Mouse (Mus musculus) neural tube, embryonic 15.5 days (tissue): ENCODE data around the gene Nop2. TPM values are rescaled to one million over a fixed set of nuclear protein-coding genes. Genes with fewer than 3 reads are reported as not detected.

Experiments used
- ATAC-seq: fragments of 200-750 bp; cut with Nextera tagmentation; 2 replicates; pipeline ENCODE4 v1.8.0; 2017; ENCODE audit warnings: mild to moderate bottlenecking, moderate TSS enrichment, moderate library complexity; ENCODE audit not compliant: low FRiP score
- H3K27ac ChIP-seq: fragments of 300-500 bp; sonication (generic); replicated peaks from 2 replicates; pipeline ENCODE4 v1.5.1; 2015; ENCODE audit warnings: mild to moderate bottlenecking, inconsistent platforms
- H3K27me3 ChIP-seq: fragments of 300-500 bp; sonication (generic); replicated peaks from 2 replicates; pipeline ENCODE4 v1.6.1; 2015; ENCODE audit warnings: inconsistent platforms
- H3K36me3 ChIP-seq: fragments of 300-500 bp; sonication (generic); 2 replicates; pipeline ENCODE4 v1.6.1; 2015; ENCODE audit warnings: inconsistent platforms
- H3K4me1 ChIP-seq: fragments of 300-500 bp; sonication (generic); 2 replicates; pipeline ENCODE4 v1.6.1; 2015; ENCODE audit warnings: inconsistent platforms
- H3K4me2 ChIP-seq: fragments of 300-500 bp; sonication (generic); 2 replicates; pipeline ENCODE4 v1.6.1; 2015; ENCODE audit warnings: inconsistent platforms, mild to moderate bottlenecking, moderate library complexity
- H3K4me3 ChIP-seq: fragments of 300-500 bp; sonication (generic); replicated peaks from 2 replicates; pipeline ENCODE4 v1.5.1; 2015; ENCODE audit warnings: mild to moderate bottlenecking, inconsistent platforms
- H3K9ac ChIP-seq: fragments of 300-500 bp; sonication (generic); replicated peaks from 2 replicates; pipeline ENCODE4 v1.6.1; 2015; ENCODE audit warnings: mild to moderate bottlenecking, inconsistent platforms
- H3K9me3 ChIP-seq: fragments of 300-500 bp; sonication (generic); replicated peaks from 2 replicates; pipeline ENCODE4 v1.6.1; 2016; ENCODE audit warnings: inconsistent platforms
- WGBS: fragments of 180-500 bp; shearing (Covaris S2); methylation state at CpG from one replicate; pipeline ENCODE4 v1.1.7; 2015; ENCODE audit warnings: mixed read lengths; 5-methylcytosine and 5-hydroxymethylcytosine counted together
- polyA plus RNA-seq: library from polyadenylated mRNA; unstranded; fragments of >200 nt; fragmentation: Nextera tagmentation; extraction: Ambion mirVana; gene quantifications from 2 replicates; pipeline ENCODE4 v1.2.1, GENCODE M21; 2015

Gene Nop2
- polyA plus RNA-seq, 1 experiment from 2014 or later = 47.8 TPM

GRCm38 (mm10) chr6:125145479-125145951 lies 13.8 kb downstream of the Nop2 start:
- no peaks in the 10 kb centered on the region for H3K9me3 ChIP-seq
- peaks cover 38% of the 10 kb centered on the region for H3K36me3 ChIP-seq
- H3K27me3 ChIP-seq = no peaks in the 10 kb centered on the region
- ATAC-seq = peak; percentile 58
- H3K9ac ChIP-seq = peak overlapping the region; percentile 71
- H3K4me2 ChIP-seq = peak overlapping the region; percentile 92
- peak overlapping the region; percentile 80 for H3K4me3 ChIP-seq
- H3K27ac ChIP-seq = peak overlapping the region; percentile 90
- under 1% methylated on average over 34 of the region's 35 CpGs for WGBS
- H3K4me1 ChIP-seq = peaks cover 55% of the 10 kb centered on the region

GRCm38 (mm10) chr6:125146148-125146547 lies 14.4 kb downstream of the Nop2 start:
- H3K4me3 ChIP-seq = peak overlapping the region; percentile 80
- no peaks in the 10 kb centered on the region for H3K9me3 ChIP-seq
- no peak for ATAC-seq
- peaks cover 35% of the 10 kb centered on the region for H3K36me3 ChIP-seq
- H3K27ac ChIP-seq = peak overlapping the region; percentile 90
- H3K4me1 ChIP-seq = peaks cover 55% of the 10 kb centered on the region
- H3K9ac ChIP-seq = peak overlapping the region; percentile 71
- 50% methylated on average over 7 of the region's 7 CpGs for WGBS
- no peaks in the 10 kb centered on the region for H3K27me3 ChIP-seq
- H3K4me2 ChIP-seq = peak overlapping the region; percentile 92

DNA sequence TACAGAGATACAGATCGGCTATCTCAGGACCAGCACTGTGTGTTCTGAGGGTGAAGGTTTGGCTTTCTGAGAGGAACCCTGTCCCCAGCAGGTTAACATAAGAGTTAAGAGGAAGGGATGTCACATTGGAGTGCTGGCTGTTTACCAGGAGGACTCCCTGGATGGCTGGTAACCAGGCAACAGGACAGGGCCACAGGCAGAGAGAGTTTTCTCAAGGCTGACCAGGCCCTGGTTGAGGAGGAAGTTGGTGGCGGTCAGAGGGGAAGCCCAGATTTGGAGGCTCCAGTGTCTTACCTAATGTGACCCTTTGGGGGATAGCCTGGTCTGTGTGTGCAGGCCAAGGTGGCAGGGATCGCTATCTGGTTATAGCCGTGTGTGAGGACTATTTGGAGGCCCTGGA lies 15.1 kb downstream of the Nop2 start:
- H3K9ac ChIP-seq = peak overlapping the region; percentile 71
- peak overlapping the region; percentile 80 for H3K4me3 ChIP-seq
- H3K27me3 ChIP-seq = no peaks in the 10 kb centered on the region
- WGBS = 79% methylated on average over 4 of the region's 4 CpGs
- H3K36me3 ChIP-seq = peaks cover 33% of the 10 kb centered on the region
- ATAC-seq = no peak
- peak overlapping the region; percentile 90; the same call in 1 of the 2 replicates for H3K27ac ChIP-seq
- H3K4me1 ChIP-seq = peaks cover 55% of the 10 kb centered on the region
- no peaks in the 10 kb centered on the region for H3K9me3 ChIP-seq
- H3K4me2 ChIP-seq = peak overlapping the region; percentile 92

GRCm38 (mm10) chr6:125147329-125147728 lies 15.6 kb downstream of the Nop2 start:
- no peaks in the 10 kb centered on the region for H3K9me3 ChIP-seq
- 37% methylated on average over 10 of the region's 10 CpGs for WGBS
- H3K27ac ChIP-seq = 0 out of 2 replicates have a peak overlapping the region, but pooled peaks have one; percentile 90
- H3K4me1 ChIP-seq = peaks cover 55% of the 10 kb centered on the region
- H3K9ac ChIP-seq = peak overlapping the region; percentile 71
- ATAC-seq = no peak
- H3K4me3 ChIP-seq = peak overlapping the region; percentile 80
- H3K4me2 ChIP-seq = peak overlapping the region; percentile 92
- H3K27me3 ChIP-seq = no peaks in the 10 kb centered on the region
- peaks cover 33% of the 10 kb centered on the region for H3K36me3 ChIP-seq

DNA sequence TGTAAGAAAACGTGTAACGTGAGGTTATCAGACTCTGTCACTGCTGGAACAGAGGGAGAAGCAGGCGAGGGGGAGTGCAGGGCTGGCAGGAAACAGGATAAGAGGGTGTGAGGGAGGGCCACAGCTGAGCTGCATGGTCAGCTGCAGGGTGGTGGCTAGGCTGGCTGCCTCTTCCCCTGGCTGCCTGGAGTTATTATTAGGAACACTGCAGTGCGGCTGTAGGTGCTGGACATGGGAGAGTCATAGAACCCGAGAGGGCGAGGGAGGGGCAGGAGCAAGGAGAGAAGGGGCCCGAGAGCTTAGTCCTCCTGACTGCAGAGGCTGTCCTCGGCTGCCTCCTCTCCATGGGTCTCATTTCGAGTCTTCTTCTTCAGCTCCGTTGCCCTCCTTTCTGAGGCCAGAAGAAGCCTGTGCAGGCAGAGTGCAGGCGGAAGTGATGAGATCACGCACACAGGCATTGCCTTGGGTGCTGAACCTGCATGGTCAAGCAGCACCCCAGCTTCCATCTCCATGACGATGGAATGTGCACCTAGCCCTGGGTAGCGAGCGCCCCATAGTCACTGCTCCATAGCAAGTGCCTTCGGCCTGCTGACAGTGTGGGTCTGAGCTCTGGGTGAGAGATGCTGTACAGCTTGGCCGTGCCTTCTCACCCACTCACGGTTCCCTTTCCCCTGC lies 16.7 kb downstream of the Nop2 start:
- Histone ChIP-seq H3K27ac (peak overlapping the region; percentile 60), H3K27me3 (no peaks in the 10 kb centered on the region), H3K4me3 (no peak overlapping the region; the same call in 1 of the 2 replicates), H3K4me1 (peaks cover 55% of the 10 kb centered on the region), H3K4me2 (peak overlapping the region; percentile 92), H3K9ac (peak overlapping the region; percentile 71; the same call in 1 of the 2 replicates), H3K9me3 (no peaks in the 10 kb centered on the region), H3K36me3 (peaks cover 36% of the 10 kb centered on the region)
- 66% methylated on average over 16 of the region's 18 CpGs for WGBS
- ATAC-seq = no peak

- Histone ChIP-seq H3K4me2 (peak overlapping the region; percentile 92), H3K27me3 (no peaks in the 10 kb centered on the region), H3K9ac (no peak overlapping the region; the same call in 1 of the 2 replicates), H3K27ac (peak overlapping the region; percentile 60), H3K36me3 (peaks cover 34% of the 10 kb centered on the region), H3K4me3 (no peak overlapping the region), H3K9me3 (no peaks in the 10 kb centered on the region), H3K4me1 (peaks cover 53% of the 10 kb centered on the region)
- 74% methylated on average over 16 of the region's 16 CpGs for WGBS
- ATAC-seq = no peak
These were observed 17.3 kb downstream of the Nop2 start for GRCm38 (mm10) chr6:125148926-125149568.

DNA sequence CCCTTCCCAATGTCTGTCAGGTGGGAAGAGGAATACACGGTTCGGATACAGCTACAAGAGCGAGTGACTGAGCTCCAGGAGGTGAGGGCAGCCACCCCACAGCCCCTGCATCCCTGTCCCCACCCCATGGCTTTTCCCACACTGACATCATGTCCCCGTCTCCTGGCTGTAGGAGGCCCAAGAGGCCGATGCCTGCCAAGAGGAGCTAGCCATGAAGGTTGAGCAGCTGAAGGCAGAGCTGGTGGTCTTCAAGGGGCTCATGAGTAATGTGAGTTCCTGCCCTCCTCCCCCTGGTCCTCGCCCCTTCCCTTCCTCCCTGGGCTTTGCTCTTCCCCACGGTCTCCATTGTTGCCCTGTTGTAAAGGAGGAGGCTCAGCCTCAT lies 17.9 kb downstream of the Nop2 start:
- WGBS = 62% methylated on average over 7 of the region's 7 CpGs
- H3K27me3 ChIP-seq = no peaks in the 10 kb centered on the region
- no peak overlapping the region; the same call in 1 of the 2 replicates for H3K9ac ChIP-seq
- peaks cover 47% of the 10 kb centered on the region for H3K4me1 ChIP-seq
- H3K27ac ChIP-seq = peak overlapping the region; percentile 60; the same call in 1 of the 2 replicates
- H3K9me3 ChIP-seq = no peaks in the 10 kb centered on the region
- no peak for ATAC-seq
- H3K36me3 ChIP-seq = peaks cover 30% of the 10 kb centered on the region
- no peak overlapping the region for H3K4me3 ChIP-seq
- 0 out of 2 replicates have a peak overlapping the region, but pooled peaks have one; percentile 13 for H3K4me2 ChIP-seq

DNA sequence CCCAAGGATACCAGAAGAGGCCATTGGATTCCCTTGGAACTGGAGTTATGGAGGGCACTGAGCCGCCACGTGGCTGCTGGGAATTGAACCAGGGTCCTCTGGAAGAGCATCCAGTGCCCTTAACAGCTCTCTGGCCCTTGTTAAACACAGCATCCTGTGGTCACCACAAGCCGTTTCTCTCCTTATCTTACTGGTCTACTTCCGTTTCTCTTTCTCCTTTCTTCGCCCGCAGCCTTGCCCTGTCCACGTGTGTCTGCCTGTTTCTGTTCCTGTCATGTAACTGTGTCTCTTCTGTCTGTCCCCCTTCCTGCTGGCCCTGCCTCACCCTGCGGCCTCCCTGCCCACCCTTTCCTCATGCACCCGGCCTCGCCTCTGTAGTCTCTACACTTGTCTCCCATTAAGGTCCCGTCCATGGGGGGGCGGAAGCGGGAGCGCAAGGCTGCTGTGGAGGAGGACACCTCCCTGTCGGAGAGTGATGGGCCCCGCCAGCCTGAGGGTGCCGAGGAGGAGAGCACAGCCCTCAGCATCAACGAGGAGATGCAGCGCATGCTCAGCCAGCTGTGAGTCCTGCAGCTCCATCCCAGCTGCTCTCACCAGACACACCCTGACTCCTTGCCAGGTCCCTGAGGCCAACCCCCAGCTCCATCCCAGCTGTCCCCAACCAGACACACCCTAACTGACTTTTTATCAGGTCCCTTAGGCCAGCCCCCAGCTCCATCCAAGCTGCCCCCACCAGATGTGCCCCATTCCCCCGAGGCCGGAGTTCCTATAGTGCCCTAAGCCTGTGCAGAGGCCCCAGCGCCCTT lies 20.7 kb downstream of the Nop2 start:
- Histone ChIP-seq H3K9me3 (no peaks in the 10 kb centered on the region), H3K36me3 (peaks cover 44% of the 10 kb centered on the region), H3K4me3 (no peak overlapping the region), H3K9ac (no peak overlapping the region), H3K4me1 (peaks cover 27% of the 10 kb centered on the region), H3K27ac (no peak overlapping the region), H3K27me3 (no peaks in the 10 kb centered on the region), H3K4me2 (no peak overlapping the region)
- 78% methylated on average over 22 of the region's 22 CpGs for WGBS
- no peak for ATAC-seq

GRCm38 (mm10) chr6:125153018-125153389 lies 21.3 kb downstream of the Nop2 start:
- H3K9ac ChIP-seq = no peak overlapping the region
- no peaks in the 10 kb centered on the region for H3K27me3 ChIP-seq
- WGBS = 87% methylated on average over 5 of the region's 5 CpGs
- peaks cover 22% of the 10 kb centered on the region for H3K4me1 ChIP-seq
- ATAC-seq = no peak
- H3K27ac ChIP-seq = no peak overlapping the region
- peaks cover 48% of the 10 kb centered on the region for H3K36me3 ChIP-seq
- H3K4me3 ChIP-seq = no peak overlapping the region
- H3K9me3 ChIP-seq = no peaks in the 10 kb centered on the region
- no peak overlapping the region for H3K4me2 ChIP-seq

DNA sequence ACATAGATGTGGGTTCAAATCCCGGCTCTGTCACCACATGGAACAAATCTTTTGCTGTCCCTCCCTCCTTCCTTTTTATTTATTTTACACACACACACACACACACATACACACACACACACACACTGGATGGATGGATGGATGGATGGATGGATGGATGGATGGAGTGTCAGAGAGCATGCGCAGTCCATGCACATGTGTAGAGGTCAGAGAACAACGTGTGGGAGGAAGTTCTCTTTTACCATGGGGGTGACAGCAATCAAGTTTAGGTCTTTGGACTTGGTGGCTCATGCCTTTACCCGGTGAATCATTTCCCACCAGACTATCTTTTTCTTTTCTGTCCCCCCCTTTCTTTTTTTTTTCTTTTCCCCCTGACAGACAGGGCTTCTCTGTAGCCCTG lies 22.0 kb downstream of the Nop2 start:
- Histone ChIP-seq H3K9ac (no peak overlapping the region), H3K27ac (no peak overlapping the region), H3K27me3 (no peaks in the 10 kb centered on the region), H3K4me1 (peaks cover 15% of the 10 kb centered on the region), H3K4me3 (no peak overlapping the region), H3K4me2 (no peak overlapping the region), H3K9me3 (no peaks in the 10 kb centered on the region), H3K36me3 (peaks cover 52% of the 10 kb centered on the region)
- WGBS = 95% methylated on average over 4 of the region's 4 CpGs
- ATAC-seq = no peak

- Histone ChIP-seq H3K36me3 (peaks cover 60% of the 10 kb centered on the region), H3K4me3 (no peak overlapping the region), H3K9ac (no peak overlapping the region), H3K27me3 (no peaks in the 10 kb centered on the region), H3K4me2 (no peak overlapping the region), H3K4me1 (peaks cover 6% of the 10 kb centered on the region; the same call in 1 of the 2 replicates), H3K9me3 (no peaks in the 10 kb centered on the region), H3K27ac (no peak overlapping the region)
- 0 out of 2 replicates have a peak, but pooled peaks have one; percentile 18 for ATAC-seq
These were observed 22.8 kb downstream of the Nop2 start for GRCm38 (mm10) chr6:125154550-125154949.
